Mouse (Mus musculus): ENCODE measurements at regions not wholly inside any gene's neighbourhood (a gene's known extent, or its start where the extent isn't known, plus 50 kb on each side); places are given as distances from the start of the nearest gene placed in this dataset.
"Not testable (repeated sequence)": the region's sequence is repeated elsewhere in the genome, so short reads cannot be mapped to it uniquely, and the experiment has no call there.

DNA sequence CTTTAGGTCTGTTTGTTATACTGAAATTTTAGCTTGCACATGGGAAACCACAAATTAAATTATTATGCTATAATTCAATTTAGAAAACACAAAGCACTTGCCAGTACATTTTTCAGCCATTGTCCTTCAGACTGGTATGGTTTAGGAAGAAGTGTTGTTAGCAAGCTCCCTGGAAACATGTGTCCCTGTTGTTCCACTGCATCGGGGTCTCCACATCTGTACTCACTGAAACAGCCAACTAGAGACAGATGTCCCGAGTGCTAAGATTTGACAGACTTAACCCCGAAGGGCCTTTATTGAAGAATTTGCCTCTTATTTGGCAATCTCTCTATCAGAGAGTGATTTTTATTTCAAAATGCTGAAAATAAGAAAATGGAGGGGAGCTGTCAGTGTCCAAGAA is 362.6 kb downstream of the Rfpl4b start:
- no peak for DNase-seq (ENCODE audit: low spot score)

DNA sequence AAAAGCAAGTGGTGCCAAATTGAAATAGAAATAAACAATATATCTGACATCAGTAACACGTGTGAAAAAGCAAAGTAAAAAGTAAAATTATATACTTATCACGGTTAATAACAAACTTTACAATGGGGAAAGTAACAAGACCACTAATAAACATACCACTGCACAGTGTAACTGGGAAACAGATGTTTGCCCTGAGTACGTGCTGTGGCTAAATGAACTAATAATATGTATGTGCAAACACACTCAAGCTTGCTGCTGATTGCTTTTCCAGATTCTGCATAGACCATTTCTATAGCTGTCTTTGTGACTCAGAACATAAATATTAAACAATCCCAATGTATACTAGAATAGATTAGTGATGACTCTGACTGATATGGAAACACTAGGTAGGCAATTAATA is 363.2 kb downstream of the Rfpl4b start:
- no peak for DNase-seq (ENCODE audit: low spot score)

GRCm38 (mm10) chr10:38456786-38457185 is 364.8 kb downstream of the Rfpl4b start:
- no peak for DNase-seq (ENCODE audit: low spot score)

- DNase-seq (ENCODE audit: low spot score): no peak
Measured at GRCm38 (mm10) chr10:38449263-38449662, 372.3 kb downstream of the Rfpl4b start.

- DNase-seq (ENCODE audit: low spot score): no peak
Measured at GRCm38 (mm10) chr10:38447706-38448105, 373.9 kb downstream of the Rfpl4b start.

GRCm38 (mm10) chr10:38447256-38447655 is 374.3 kb downstream of the Rfpl4b start:
- DNase-seq (ENCODE audit: low spot score): no peak

GRCm38 (mm10) chr10:38439286-38439685 is 382.3 kb downstream of the Rfpl4b start:
- DNase-seq (ENCODE audit: low spot score): no peak

DNA sequence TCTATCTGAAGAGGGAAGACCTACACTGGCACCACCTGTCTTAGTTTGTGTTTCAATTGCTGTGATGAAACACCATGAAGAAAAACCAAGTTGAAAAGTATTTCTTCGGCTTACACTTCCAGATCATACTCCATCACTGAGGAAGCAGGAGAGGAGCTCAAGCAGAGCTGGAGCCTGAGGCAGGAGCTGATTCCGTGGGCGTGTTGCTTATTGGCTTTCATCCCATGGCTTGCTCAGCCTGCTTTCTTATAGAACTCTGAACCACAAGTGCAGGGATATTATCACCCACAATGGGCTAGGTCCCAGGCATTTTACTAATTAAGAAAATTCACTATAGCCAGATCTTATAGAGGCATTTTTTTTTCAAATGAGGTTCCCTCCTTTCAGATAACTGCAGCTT is 384.7 kb downstream of the Rfpl4b start:
- DNase-seq (ENCODE audit: low spot score): no peak

DNA sequence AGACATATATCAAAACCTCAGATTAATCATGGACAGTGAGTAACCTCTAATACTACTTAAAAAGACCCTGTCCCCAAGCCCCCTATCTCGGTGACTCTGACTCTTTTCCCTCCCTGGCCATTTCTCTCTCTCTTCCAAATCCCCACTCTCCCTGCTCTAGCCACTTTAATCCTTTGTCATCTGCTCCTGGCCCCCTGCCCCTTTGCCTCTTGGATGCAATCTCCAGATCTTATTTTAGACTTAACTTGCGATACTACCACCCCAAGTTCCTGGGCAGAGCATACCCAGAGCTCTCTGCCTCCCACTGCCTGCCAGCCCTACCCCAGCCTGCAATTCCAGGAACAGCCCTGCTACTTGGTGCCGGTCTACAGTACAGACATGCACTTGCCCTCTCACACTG is 400.0 kb downstream of the Rfpl4b start:
- no peak for DNase-seq (ENCODE audit: low spot score)

GRCm38 (mm10) chr10:38419771-38420170 is 401.8 kb downstream of the Rfpl4b start:
- no peak for DNase-seq (ENCODE audit: low spot score)

DNA sequence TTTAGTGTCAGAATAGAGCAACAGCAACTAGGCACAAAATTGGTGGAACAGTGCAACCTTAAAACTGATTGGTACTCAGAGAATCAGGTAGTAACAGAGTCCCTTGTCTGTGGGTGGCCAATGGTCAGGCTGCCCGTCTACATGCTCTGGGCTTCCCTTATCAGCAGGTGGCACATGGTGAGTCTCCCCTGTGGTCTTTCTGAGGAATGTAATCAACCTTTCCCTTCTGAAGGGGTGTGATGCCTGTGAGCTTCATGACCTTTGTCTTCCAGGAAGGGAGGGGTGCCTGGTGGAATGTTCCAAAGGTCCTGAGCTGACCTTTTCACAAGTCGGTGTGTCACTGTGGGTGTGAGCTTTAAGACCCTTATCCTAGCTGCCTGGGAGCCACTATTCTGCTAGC is 438.4 kb downstream of the Rfpl4b start:
- DNase-seq (ENCODE audit: low spot score): no peak

DNA sequence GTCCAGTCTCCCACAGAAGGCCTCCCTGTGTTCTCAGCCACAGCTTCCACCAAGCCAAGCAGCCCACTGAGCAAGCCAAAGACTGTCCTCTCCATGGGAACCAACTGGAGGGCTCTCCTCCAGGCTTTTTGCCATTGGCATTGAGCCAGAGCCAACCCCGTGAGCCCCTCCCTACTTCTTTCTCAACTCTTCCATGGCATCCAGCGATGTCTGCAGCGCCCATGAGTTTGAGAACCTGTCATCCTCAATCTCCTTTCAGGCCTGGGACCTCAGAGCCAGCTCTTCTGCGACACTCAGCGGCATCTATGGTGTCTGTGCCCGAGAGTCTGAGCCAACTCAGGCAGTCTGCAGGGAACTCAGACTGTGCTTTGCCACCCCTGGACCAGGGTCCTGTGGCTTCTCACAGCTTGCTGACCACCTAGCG is 439.7 kb downstream of the Rfpl4b start:
- DNase-seq (ENCODE audit: low spot score): no peak

- no peak for DNase-seq (ENCODE audit: low spot score)
Measured at GRCm38 (mm10) chr10:38380388-38380787, 441.2 kb downstream of the Rfpl4b start.

- DNase-seq (ENCODE audit: low spot score): no peak
Measured at GRCm38 (mm10) chr10:38366776-38367175, 454.8 kb downstream of the Rfpl4b start.

- DNase-seq (ENCODE audit: low spot score): no peak
Measured at GRCm38 (mm10) chr10:38364876-38365275, 456.7 kb downstream of the Rfpl4b start.

DNA sequence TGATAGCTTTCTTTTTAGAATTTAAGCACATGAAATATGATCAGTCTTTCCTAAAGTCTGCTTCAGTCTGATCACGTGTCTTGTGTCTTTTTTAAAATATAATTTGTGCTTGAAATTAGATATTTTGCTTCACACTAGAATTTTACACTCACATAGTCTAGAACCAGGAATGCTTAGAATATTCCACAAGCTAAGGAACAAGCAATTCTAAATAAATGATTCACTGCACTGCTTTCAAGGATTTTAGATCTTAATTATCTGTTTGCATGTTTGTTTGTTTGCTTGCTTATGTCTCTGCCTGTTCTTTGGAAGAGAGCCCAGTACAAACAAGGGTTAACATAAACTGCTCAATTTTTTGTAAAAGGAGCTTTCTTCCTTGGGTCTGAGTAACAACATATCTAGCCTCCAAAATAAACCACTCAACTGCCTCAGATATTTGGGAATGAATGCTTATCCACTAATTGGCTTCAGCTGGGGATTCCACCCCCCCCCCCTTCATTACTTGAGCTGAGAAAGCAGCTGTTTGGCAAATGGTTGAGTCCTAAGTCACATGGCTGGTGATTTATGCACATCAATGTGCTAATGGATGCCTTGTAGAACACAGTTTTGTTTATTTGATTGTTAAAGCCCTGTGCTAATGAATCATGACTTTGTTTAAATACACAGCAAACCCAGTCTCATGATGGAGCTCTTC is 463.9 kb downstream of the Rfpl4b start:
- peak; percentile 12 for DNase-seq (ENCODE audit: low spot score)

DNA sequence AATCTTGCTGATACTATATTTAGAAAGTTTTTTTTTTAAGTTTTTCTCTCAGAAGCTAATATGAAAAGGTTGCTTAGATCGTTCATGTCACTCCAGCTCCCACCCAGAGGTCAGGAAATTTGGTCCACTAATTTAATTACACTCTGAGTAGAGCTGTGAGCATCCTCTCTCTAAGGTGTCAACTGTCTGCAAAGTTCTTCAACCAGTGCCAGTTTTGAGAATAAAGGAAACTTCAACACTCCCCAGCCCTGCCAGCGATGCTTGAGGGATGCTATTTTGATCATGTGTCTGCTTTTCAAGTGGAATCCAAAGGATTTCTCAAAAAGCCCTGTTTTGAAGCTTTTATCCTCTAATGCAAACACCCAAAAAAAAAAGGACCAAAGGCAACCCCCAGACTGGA is 467.6 kb downstream of the Rfpl4b start:
- no peak for DNase-seq (ENCODE audit: low spot score)

- no peak for DNase-seq (ENCODE audit: low spot score)
Measured at GRCm38 (mm10) chr10:38353526-38353925, 468.1 kb downstream of the Rfpl4b start.

GRCm38 (mm10) chr10:38347029-38347428 is 474.6 kb downstream of the Rfpl4b start:
- not testable (repeated sequence) for DNase-seq (ENCODE audit: low spot score)

DNA sequence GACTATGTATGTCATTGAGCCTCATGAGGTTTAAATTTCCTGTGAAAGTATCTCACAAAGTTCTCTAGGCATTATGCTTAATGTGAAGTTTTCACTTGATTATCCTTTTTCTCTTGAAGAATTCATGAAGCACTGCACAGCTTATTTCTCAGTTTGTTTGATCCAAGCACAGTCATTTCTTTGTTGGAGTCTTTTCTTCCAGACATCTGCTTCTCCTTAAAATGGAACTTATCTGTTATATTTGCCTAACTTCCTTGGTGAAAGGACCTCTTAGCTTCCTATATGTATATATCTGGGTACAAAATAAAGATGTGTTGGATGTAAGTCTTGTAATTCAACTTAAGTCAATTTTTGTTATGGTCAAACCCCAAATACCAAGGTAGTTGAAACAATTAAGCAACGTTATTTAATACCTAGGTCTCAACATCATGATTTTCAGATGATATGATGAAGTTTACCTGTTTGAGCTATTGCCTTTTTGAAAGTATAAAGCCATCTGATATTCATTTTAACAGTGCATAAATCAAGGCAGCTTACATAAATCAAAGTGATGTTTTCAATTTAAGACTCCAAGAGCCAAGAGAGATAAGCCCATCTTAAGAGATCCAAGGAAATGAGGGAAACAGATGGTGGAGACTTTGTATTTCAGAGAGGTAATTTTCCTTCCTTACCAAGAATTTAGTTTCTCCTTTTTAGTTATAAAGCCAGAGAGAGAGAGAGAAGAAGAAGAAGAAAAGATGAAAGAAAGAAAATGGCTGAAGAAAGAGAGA is 481.0 kb downstream of the Rfpl4b start:
- DNase-seq (ENCODE audit: low spot score): no peak

- peak; percentile 10 for DNase-seq (ENCODE audit: low spot score)
Measured at GRCm38 (mm10) chr10:38308716-38309392, 512.7 kb downstream of the Rfpl4b start.

GRCm38 (mm10) chr10:38295724-38296123 is 525.9 kb downstream of the Rfpl4b start:
- no peak for DNase-seq (ENCODE audit: low spot score)
